Mouse (Mus musculus) regulatory T cell (primary cell): ENCODE data around the gene Eif4g3.

Experiments used
- in situ Hi-C: fragments of 300-600 bp; cut with MboI, MseI; formaldehyde crosslinking; loops from one replicate; pipeline ENCODE4 v1.15.1; 2025; ENCODE audit warnings: high pct_unique_total_duplicates

Gene Eif4g3

DNA sequence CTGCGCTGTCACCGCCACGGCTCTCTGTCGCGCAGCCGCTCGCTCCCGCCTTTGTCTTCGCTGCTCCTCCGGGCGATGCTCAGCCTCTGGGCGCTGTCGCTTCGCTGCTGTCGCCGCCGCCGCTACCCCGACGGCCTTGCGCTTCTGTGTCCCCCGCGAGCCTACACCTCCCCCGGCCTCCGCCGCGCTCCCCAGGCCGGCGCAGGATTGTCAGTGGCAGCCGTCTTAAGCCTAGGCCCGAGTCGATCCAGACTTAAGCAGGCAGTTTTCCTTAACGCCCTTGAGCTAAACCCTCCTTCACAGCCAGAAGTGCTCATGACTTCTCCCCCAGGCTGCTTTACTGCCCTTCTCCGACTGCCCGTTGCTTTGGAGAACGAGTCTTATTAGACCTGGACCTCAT, 224.6 kb downstream of the Eif4g3 start:
- in situ Hi-C loops = loop anchor here (5.0 kb wide), 1 partner anchor 975 kb away; the partner anchor contains the start of gene Capzb

DNA sequence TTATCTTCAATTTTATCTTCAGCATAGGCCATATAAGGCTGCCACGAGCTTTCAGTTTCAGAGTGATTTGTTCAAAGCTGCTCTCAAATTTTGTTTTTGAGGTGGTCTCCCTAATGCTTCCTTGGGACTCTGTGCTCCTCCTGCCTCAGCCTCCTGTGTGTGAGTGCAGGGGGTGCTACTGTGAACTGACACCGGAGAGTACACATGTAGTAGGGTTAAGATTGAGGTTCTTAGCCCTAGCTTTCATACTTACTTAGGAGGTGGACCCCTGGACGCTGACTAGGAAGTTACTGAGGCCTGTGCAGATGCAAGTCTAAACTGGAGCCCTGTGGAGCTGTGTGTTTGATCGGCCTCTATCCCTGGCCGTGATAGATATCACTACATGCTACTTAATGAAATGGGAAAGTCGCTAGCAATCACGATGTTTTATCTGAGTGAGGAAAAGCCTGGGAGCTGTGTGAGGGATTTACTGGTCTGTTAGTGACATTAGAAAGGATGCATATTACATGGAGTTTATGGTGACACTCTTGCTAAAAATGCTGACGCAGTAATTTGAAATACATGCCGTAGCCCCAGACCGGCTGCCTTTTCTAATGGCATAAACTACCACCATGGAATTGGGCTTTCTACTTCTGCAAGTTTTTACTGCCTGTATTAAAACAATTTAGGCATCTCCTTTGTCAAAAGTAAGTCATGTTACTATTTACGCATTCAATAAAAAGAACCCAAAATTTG, 225.3 kb downstream of the Eif4g3 start:
- in situ Hi-C loops = loop anchor here (5.0 kb wide), 1 partner anchor 974 kb away; the partner anchor contains the start of gene Capzb

DNA sequence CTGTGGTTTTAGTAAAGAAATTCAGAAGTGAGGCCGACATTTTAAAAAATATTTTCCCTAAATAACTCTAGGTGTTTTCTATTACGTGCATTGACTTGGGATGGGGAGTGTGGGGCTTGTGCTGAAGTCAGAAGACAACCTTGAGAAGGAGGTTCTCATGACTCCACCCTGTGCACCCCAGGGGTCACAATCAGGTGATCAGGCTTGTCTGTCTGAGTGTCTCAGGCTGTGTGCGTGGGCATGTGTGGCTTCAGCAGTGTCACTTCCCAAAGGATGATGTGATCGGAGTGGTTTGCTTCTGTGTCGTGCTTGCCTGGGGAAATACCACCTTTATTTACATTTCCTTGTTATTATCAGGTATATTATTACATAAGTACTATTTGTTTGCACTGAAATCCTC, 226.5 kb downstream of the Eif4g3 start:
- in situ Hi-C loops = loop anchor here (5.0 kb wide), 1 partner anchor 973 kb away; the partner anchor contains the start of gene Capzb

GRCm38 (mm10) chr4:138220761-138221160, 227.9 kb downstream of the Eif4g3 start:
- in situ Hi-C loops = loop anchor here (10.0 kb wide), 1 partner anchor 366 kb away; no protein-coding TSS in a partner anchor

DNA sequence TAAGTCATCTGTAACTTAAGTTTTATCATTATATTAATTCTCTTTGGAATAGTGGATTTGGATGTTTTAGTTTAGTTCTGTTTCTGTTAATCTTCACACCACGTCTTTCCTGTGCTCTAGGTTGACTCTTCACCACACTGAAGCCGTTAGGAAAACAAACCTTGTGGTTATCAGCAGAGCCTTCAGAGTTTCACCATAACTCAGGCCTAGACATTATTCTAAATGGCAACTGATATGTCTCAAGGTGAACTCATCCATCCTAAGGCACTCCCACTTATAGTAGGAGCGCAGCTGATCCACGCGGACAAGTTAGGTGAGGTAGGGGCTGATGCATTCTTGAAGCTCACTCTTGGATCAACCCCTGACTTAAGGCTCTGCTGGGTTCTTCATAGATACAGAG, 228.6 kb downstream of the Eif4g3 start:
- in situ Hi-C loops = loop anchor here (10.0 kb wide), 1 partner anchor 367 kb away; no protein-coding TSS in a partner anchor

- in situ Hi-C loops = loop anchor here (10.0 kb wide), 1 partner anchor 368 kb away; no protein-coding TSS in a partner anchor
Observed at GRCm38 (mm10) chr4:138222396-138222795, 229.6 kb downstream of the Eif4g3 start.

- in situ Hi-C loops = loop anchor here (10.0 kb wide), 1 partner anchor 369 kb away; no protein-coding TSS in a partner anchor
Observed at GRCm38 (mm10) chr4:138223623-138224022, 230.8 kb downstream of the Eif4g3 start.

GRCm38 (mm10) chr4:138246756-138247665, 254.2 kb downstream of the Eif4g3 start:
- in situ Hi-C loops = loop anchor here (25.0 kb wide), 1 partner anchor 1165 kb away; no protein-coding TSS in a partner anchor

DNA sequence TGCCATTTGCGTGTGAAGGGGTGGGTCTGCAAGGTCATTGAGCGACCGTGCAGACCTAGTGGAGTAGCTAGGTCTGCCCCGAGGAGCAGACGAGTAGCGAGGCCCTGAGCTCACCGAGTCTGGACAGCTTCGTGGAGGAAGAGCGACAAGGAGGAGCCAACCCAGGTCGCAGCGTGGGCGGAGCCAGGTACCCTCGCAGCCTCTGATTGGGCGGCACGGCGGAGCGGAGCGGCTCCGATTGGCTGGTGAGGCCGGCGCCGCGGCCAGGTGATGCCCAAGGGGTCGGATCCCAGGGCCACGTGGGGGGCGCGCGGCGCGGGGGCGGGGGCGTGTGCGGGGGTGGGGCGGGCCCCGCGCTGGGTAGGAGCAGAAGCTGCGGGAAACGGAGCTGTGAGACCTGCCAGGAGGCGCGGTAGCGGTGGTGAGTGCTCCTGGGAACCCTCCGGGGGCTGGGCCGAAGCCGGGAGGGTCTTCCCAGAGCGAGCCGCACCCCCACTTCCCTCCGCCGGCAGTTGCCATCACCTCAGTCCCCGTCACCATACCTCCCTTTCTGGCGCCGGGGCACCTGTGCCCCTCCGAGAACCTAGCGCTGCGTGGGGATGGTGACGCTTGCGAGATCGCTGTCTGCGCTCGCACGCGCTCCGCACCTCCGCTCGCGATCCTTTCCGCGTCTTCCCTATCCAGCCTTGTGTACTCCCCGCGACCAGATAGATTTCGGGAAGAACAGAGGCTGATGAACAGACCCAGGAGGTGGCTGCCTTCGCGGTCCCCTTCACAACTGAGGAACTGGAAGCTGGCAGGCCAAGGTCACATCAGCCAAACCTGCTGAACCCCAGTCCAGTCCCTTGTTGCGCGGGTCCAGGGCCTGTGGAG, 257.5 kb downstream of the Eif4g3 start, which contains the start of the genes Sh2d5 and Kif17:
TSS of gene Sh2d5 (plus strand) at position 316 of the 873 bp plus-strand sequence.
TSS of gene Kif17 (plus strand) at position 348 of the 873 bp plus-strand sequence.
- in situ Hi-C loops = no loop called here

DNA sequence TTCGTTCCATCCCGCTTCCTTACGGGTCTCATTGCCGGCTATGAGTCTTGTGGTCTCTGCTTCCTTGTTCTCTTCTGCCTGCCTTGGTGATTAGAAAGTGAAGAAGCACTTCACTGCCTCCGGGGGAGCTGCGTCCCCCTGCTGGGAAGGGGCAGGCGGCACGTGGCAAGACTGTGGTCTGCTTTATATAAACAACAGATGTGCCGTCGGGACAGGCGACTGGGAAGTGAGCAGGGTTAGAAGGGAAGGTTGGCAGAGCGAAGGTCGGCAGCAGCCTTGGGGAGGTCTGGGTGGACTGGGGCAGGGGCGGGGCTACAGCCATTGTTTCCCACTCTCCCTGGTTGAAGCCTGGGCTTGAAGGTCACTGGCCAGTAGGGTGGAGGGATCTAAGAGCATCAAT, 259.0 kb downstream of the Eif4g3 start:
- in situ Hi-C loops = no loop called here

- in situ Hi-C loops = no loop called here
Observed at GRCm38 (mm10) chr4:138252231-138252630, 259.4 kb downstream of the Eif4g3 start.

GRCm38 (mm10) chr4:138257116-138257687, 264.4 kb downstream of the Eif4g3 start:
- in situ Hi-C loops = no loop called here
